Mouse (Mus musculus): Measurements from ENCODE around the gene Epb41l4b. TPM values are rescaled to one million over a fixed set of nuclear protein-coding genes. Genes with fewer than 3 reads are reported as not detected.

Epb41l4b gene
- polyA plus RNA-seq, 1 experiment from 2014 or later, result 0.57 TPM

DNA sequence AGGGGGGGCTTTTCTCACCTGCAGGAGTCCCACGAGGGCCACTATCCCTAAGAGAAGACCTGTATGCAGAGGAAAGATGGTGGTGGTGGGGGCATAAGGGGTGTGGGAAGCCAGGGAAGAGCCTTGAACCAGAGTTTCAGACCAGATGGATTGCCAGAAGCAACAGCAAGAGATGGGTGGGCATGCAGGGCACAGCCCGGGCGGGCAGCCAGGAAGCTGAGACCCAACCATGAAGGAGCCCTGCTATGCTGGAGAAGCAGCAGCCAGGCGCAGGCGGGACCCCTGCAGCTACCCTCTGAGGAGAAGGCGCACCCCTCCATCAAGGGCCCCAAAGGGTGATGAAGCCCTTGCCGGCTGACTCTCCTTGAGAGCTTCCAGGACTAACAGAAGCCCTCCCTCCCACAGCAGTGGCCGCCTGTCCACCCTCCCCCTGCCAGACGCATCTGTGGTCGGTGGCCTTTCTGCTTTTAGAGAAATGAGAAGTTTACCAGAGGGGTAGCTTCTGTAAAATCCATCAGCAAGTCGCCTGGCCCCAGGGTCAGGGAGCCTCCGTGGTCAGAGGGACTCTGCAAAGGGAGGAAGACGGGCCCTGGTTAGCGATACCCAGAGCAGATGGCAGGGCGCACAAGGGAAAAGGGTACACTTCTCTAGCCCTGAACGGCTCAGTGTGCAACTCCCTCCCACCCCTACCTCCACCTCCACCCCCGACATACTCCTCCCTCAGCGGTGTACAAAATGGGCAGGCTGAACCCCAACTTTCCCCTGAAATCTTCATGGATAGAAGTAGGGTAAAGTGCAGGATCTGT is 126.7 kb downstream of the Epb41l4b start:
- Histone ChIP-seq H3K9me3 (ENCODE audit: control insufficient read depth, low read length) (no peaks in the 10 kb centered on the region), H3K4me1 (replicated peaks; ENCODE audit: control insufficient read depth, insufficient read depth, low read length) (no peaks in the 10 kb centered on the region), H3K27me3 (ENCODE audit: control insufficient read depth, insufficient read depth, low read length) (no peaks in the 10 kb centered on the region), H3K9ac (ENCODE audit: low read length) (no peak overlapping the region), H3K27ac (ENCODE audit: low read depth, low read length) (no peak overlapping the region), H3K36me3 (ENCODE audit: control insufficient read depth, insufficient read depth, low read length) (no peaks in the 10 kb centered on the region), H3K4me3 (ENCODE audit: low read depth, low read length) (no peak overlapping the region), H3K4me2 (ENCODE audit: low read depth, low read length, severe bottlenecking) (no peak overlapping the region)
- 51% methylated on average over 18 of the region's 18 CpGs for WGBS
- DNase-seq (ENCODE audit: low spot score) (no peak), ATAC-seq (replicated peaks; ENCODE audit: low FRiP score) (no peak)

- Histone ChIP-seq H3K27ac (ENCODE audit: low read depth, low read length) (no peak overlapping the region), H3K9ac (ENCODE audit: low read length) (no peak overlapping the region), H3K4me2 (ENCODE audit: low read depth, low read length, severe bottlenecking) (no peak overlapping the region), H3K4me1 (replicated peaks; ENCODE audit: control insufficient read depth, insufficient read depth, low read length) (no peaks in the 10 kb centered on the region), H3K27me3 (ENCODE audit: control insufficient read depth, insufficient read depth, low read length) (no peaks in the 10 kb centered on the region), H3K4me3 (ENCODE audit: low read depth, low read length) (no peak overlapping the region), H3K36me3 (ENCODE audit: control insufficient read depth, insufficient read depth, low read length) (no peaks in the 10 kb centered on the region), H3K9me3 (ENCODE audit: control insufficient read depth, low read length) (no peaks in the 10 kb centered on the region)
- 94% methylated on average over 5 of the region's 5 CpGs for WGBS
- ATAC-seq (replicated peaks; ENCODE audit: low FRiP score) (no peak), DNase-seq (ENCODE audit: low spot score) (no peak)
Observed at GRCm38 (mm10) chr4:57015032-57015431, 128.2 kb downstream of the Epb41l4b start.

GRCm38 (mm10) chr4:57011454-57012046 is 131.7 kb downstream of the Epb41l4b start:
- Histone ChIP-seq H3K27me3 (ENCODE audit: control insufficient read depth, insufficient read depth, low read length) (no peaks in the 10 kb centered on the region), H3K4me1 (replicated peaks; ENCODE audit: control insufficient read depth, insufficient read depth, low read length) (no peaks in the 10 kb centered on the region), H3K9ac (ENCODE audit: low read length) (no peak overlapping the region), H3K27ac (ENCODE audit: low read depth, low read length) (no peak overlapping the region), H3K4me3 (ENCODE audit: low read depth, low read length) (no peak overlapping the region), H3K36me3 (ENCODE audit: control insufficient read depth, insufficient read depth, low read length) (no peaks in the 10 kb centered on the region), H3K4me2 (ENCODE audit: low read depth, low read length, severe bottlenecking) (no peak overlapping the region), H3K9me3 (ENCODE audit: control insufficient read depth, low read length) (no peaks in the 10 kb centered on the region)
- ATAC-seq (replicated peaks; ENCODE audit: low FRiP score) (no peak), DNase-seq (ENCODE audit: low spot score) (no peak)
- WGBS, result 69% methylated on average over 8 of the region's 8 CpGs

GRCm38 (mm10) chr4:57010919-57011318 is 132.3 kb downstream of the Epb41l4b start:
- no peak for DNase-seq (ENCODE audit: low spot score)
- no peak for ATAC-seq (replicated peaks; ENCODE audit: low FRiP score)
- Histone ChIP-seq H3K27ac (ENCODE audit: low read depth, low read length) (no peak overlapping the region), H3K9ac (ENCODE audit: low read length) (no peak overlapping the region), H3K9me3 (ENCODE audit: control insufficient read depth, low read length) (no peaks in the 10 kb centered on the region), H3K4me2 (ENCODE audit: low read depth, low read length, severe bottlenecking) (no peak overlapping the region), H3K36me3 (ENCODE audit: control insufficient read depth, insufficient read depth, low read length) (no peaks in the 10 kb centered on the region), H3K4me3 (ENCODE audit: low read depth, low read length) (no peak overlapping the region), H3K4me1 (replicated peaks; ENCODE audit: control insufficient read depth, insufficient read depth, low read length) (no peaks in the 10 kb centered on the region), H3K27me3 (ENCODE audit: control insufficient read depth, insufficient read depth, low read length) (no peaks in the 10 kb centered on the region)
- WGBS, result 15% methylated on average over 6 of the region's 6 CpGs

DNA sequence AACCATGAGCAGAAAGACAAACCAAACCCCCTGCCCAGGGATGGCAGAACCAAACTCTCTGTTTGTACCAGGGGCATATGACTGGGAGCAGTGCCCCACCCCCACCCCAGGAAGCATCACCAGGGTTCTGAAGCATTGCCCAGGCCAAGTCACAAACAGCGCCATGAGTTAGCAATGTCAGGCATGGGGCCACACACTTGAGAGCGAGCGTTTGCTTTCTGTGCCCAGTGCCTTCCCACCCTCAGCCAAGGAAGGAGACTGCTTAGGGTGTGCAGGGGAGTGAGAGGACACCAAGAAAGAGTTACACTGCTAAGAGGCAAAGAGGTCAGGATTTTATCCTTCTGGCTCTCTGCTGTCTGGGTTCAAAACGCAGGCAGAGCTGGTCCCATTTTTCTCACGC is 132.8 kb downstream of the Epb41l4b start:
- DNase-seq (ENCODE audit: low spot score) (no peak), ATAC-seq (replicated peaks; ENCODE audit: low FRiP score) (no peak)
- Histone ChIP-seq H3K4me1 (replicated peaks; ENCODE audit: control insufficient read depth, insufficient read depth, low read length) (no peaks in the 10 kb centered on the region), H3K9me3 (ENCODE audit: control insufficient read depth, low read length) (no peaks in the 10 kb centered on the region), H3K4me2 (ENCODE audit: low read depth, low read length, severe bottlenecking) (no peak overlapping the region), H3K27ac (ENCODE audit: low read depth, low read length) (no peak overlapping the region), H3K36me3 (ENCODE audit: control insufficient read depth, insufficient read depth, low read length) (no peaks in the 10 kb centered on the region), H3K9ac (ENCODE audit: low read length) (no peak overlapping the region), H3K4me3 (ENCODE audit: low read depth, low read length) (no peak overlapping the region), H3K27me3 (ENCODE audit: control insufficient read depth, insufficient read depth, low read length) (no peaks in the 10 kb centered on the region)
- WGBS, result 37% methylated on average over 5 of the region's 5 CpGs

DNA sequence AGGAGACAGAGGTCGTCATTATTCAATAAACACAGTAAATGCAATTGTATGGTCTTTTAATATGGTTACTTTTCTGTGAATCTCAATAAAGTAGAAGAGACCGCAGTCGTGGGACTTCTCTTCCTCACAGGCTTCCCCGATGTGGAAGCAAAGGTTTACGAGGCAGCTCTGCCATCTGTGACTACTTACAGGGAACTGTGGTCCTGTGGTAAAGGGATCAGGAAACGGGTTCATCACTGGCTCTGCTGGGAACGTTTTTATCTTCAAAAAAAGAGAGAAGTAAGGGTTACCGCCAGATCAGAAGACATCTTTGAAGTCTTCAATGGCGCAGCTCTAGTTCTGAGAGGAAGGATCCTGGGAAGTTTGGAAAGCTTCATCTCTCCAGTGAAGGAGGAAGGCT is 135.5 kb downstream of the Epb41l4b start:
- no peak for DNase-seq (ENCODE audit: low spot score)
- Histone ChIP-seq H3K27ac (ENCODE audit: low read depth, low read length) (no peak overlapping the region), H3K4me3 (ENCODE audit: low read depth, low read length) (no peak overlapping the region), H3K36me3 (ENCODE audit: control insufficient read depth, insufficient read depth, low read length) (no peaks in the 10 kb centered on the region), H3K27me3 (ENCODE audit: control insufficient read depth, insufficient read depth, low read length) (no peaks in the 10 kb centered on the region), H3K9ac (ENCODE audit: low read length) (no peak overlapping the region), H3K4me2 (ENCODE audit: low read depth, low read length, severe bottlenecking) (no peak overlapping the region), H3K4me1 (replicated peaks; ENCODE audit: control insufficient read depth, insufficient read depth, low read length) (no peaks in the 10 kb centered on the region), H3K9me3 (ENCODE audit: control insufficient read depth, low read length) (no peaks in the 10 kb centered on the region)
- 78% methylated on average over 9 of the region's 9 CpGs for WGBS
- no peak for ATAC-seq (replicated peaks; ENCODE audit: low FRiP score)

DNA sequence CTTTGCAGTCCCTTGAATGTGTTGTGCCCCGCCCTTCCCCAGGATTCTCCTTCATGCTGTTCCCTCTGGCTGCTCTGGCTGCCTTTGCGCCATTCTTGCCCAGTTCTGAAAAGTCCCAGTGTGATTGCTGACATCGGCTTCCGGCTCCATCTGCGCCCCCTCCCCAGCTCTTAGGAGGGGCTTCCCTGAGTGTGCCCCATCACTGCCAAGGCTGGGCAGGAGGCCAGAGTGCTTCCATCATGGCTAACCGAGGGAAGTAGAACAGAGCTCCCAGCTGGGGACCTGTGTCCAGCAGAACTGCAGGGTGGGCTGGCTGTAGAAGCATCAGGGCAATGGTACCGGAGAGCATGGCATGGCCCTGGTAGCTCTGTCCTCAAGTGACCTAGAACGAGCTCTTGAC is 138.2 kb downstream of the Epb41l4b start:
- Histone ChIP-seq H3K9me3 (ENCODE audit: control insufficient read depth, low read length) (no peaks in the 10 kb centered on the region), H3K9ac (ENCODE audit: low read length) (no peak overlapping the region), H3K4me2 (ENCODE audit: low read depth, low read length, severe bottlenecking) (no peak overlapping the region), H3K4me1 (replicated peaks; ENCODE audit: control insufficient read depth, insufficient read depth, low read length) (no peaks in the 10 kb centered on the region), H3K27me3 (ENCODE audit: control insufficient read depth, insufficient read depth, low read length) (no peaks in the 10 kb centered on the region), H3K27ac (ENCODE audit: low read depth, low read length) (no peak overlapping the region), H3K4me3 (ENCODE audit: low read depth, low read length) (no peak overlapping the region), H3K36me3 (ENCODE audit: control insufficient read depth, insufficient read depth, low read length) (no peaks in the 10 kb centered on the region)
- no peak for ATAC-seq (replicated peaks; ENCODE audit: low FRiP score)
- WGBS, result 73% methylated on average over 8 of the region's 8 CpGs
- DNase-seq (ENCODE audit: low spot score), result no peak

DNA sequence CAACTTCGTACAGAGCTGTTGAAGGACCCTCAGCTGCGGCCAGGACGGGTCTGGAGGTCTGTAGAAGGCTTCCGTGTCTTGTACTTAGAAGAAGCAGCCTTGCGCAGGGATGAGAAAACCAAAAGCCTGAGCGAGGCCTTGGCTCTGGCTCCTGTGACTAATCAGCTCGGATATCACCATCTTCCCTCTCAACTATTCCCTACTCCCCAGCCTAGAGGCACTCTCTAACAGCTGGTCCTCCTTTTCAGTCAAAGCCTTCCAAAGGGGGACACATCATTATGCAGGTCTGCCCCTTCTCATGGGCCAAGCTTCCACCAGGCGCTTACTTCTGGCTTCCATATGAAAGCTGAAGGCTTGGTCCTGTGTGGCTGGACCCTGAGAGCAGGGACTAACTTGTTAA is 139.4 kb downstream of the Epb41l4b start:
- no peaks in the 10 kb centered on the region for H3K4me1 ChIP-seq (replicated peaks; ENCODE audit: control insufficient read depth, insufficient read depth, low read length)
- no peaks in the 10 kb centered on the region for H3K27me3 ChIP-seq (ENCODE audit: control insufficient read depth, insufficient read depth, low read length)
- DNase-seq (ENCODE audit: low spot score) (no peak), ATAC-seq (replicated peaks; ENCODE audit: low FRiP score) (no peak)
- no peaks in the 10 kb centered on the region for H3K36me3 ChIP-seq (ENCODE audit: control insufficient read depth, insufficient read depth, low read length)
- H3K27ac ChIP-seq (ENCODE audit: low read depth, low read length), result no peak overlapping the region
- 86% methylated on average over 8 of the region's 8 CpGs for WGBS
- no peak overlapping the region for H3K4me3 ChIP-seq (ENCODE audit: low read depth, low read length)
- H3K4me2 ChIP-seq (ENCODE audit: low read depth, low read length, severe bottlenecking), result no peak overlapping the region
- H3K9me3 ChIP-seq (ENCODE audit: control insufficient read depth, low read length), result no peaks in the 10 kb centered on the region
- H3K9ac ChIP-seq (ENCODE audit: low read length), result no peak overlapping the region

- Histone ChIP-seq H3K27ac (ENCODE audit: low read depth, low read length) (no peak overlapping the region), H3K9ac (ENCODE audit: low read length) (no peak overlapping the region), H3K4me3 (ENCODE audit: low read depth, low read length) (no peak overlapping the region), H3K4me1 (replicated peaks; ENCODE audit: control insufficient read depth, insufficient read depth, low read length) (no peaks in the 10 kb centered on the region), H3K9me3 (ENCODE audit: control insufficient read depth, low read length) (no peaks in the 10 kb centered on the region), H3K4me2 (ENCODE audit: low read depth, low read length, severe bottlenecking) (no peak overlapping the region), H3K36me3 (ENCODE audit: control insufficient read depth, insufficient read depth, low read length) (no peaks in the 10 kb centered on the region), H3K27me3 (ENCODE audit: control insufficient read depth, insufficient read depth, low read length) (no peaks in the 10 kb centered on the region)
- ATAC-seq (replicated peaks; ENCODE audit: low FRiP score) (no peak), DNase-seq (ENCODE audit: low spot score) (peak; percentile 34)
- 87% methylated on average over 3 of the region's 3 CpGs for WGBS
Observed at GRCm38 (mm10) chr4:57002751-57003150, 140.5 kb downstream of the Epb41l4b start.
